Mouse (Mus musculus) spleen, adult 2 months (tissue): ENCODE results near the gene Cacna1c. TPM values are rescaled to one million over a fixed set of nuclear protein-coding genes. Genes with fewer than 3 reads are reported as not detected.

Source experiments
- DNase-seq, 2 experiments: peaks; one replicate each; pipeline versions ENCODE4 v3.0.0 to v3.0.0-alpha.2; 2012 to 2021; ENCODE audit warnings: low spot score in 2 of 2, low read depth in 1 of 2
- H3K27ac ChIP-seq: fragments of 200-500 bp; 2 replicates; pipeline ENCODE4 v1.5.1; 2012; ENCODE audit warnings: low read length, inconsistent platforms; ENCODE audit not compliant: insufficient read depth
- H3K27me3 ChIP-seq: fragments of 200-500 bp; 2 replicates; pipeline ENCODE4 v1.6.1; 2012; ENCODE audit warnings: mild to moderate bottlenecking, moderate library complexity, low read length, inconsistent platforms; ENCODE audit not compliant: control insufficient read depth, insufficient read depth
- H3K36me3 ChIP-seq: fragments of 200-500 bp; 2 replicates; pipeline ENCODE4 v1.6.1; 2012; ENCODE audit warnings: mild to moderate bottlenecking, low read length, inconsistent platforms; ENCODE audit not compliant: control insufficient read depth, insufficient read depth
- H3K4me1 ChIP-seq: fragments of 200-500 bp; 2 replicates; pipeline ENCODE4 v1.6.1; 2011; ENCODE audit warnings: inconsistent platforms; ENCODE audit not compliant: control insufficient read depth, insufficient read depth, insufficient read length
- H3K4me3 ChIP-seq: fragments of 200-500 bp; 2 replicates; pipeline ENCODE4 v1.5.1; 2011; ENCODE audit warnings: mild to moderate bottlenecking, inconsistent platforms; ENCODE audit not compliant: insufficient read depth, insufficient read length; ENCODE audit errors: extremely low read depth
- CTCF ChIP-seq: fragments of 200-500 bp; IDR thresholded peaks from 2 replicates; pipeline ENCODE4 v1.5.1; 2011; ENCODE audit warnings: mild to moderate bottlenecking, inconsistent platforms; ENCODE audit not compliant: insufficient read depth, insufficient read length, insufficient replicate concordance; ENCODE audit errors: extremely low read depth
- POLR2A ChIP-seq: fragments of 200-500 bp; IDR thresholded peaks from 2 replicates; pipeline ENCODE4 v1.6.1; 2011; ENCODE audit warnings: low read depth, low read length, inconsistent platforms
- WGBS: fragments of 180-500 bp; shearing (Covaris S2); methylation state at CpG from one replicate; pipeline ENCODE4 v1.1.7; 2018; 5-methylcytosine and 5-hydroxymethylcytosine counted together
- polyA plus RNA-seq: library from polyadenylated mRNA; depleted of rRNA; stranded (reverse); fragments of >200 nt; gene quantifications from 2 replicates; pipeline ENCODE4 v1.2.3, GENCODE M21; 2012

The Cacna1c gene
- polyA plus RNA-seq, 1 experiment: 1.1 TPM

- Histone ChIP-seq H3K4me3 (no peak overlapping the region), H3K4me1 (no peaks in the 10 kb centered on the region), H3K27me3 (no peaks in the 10 kb centered on the region), H3K36me3 (no peaks in the 10 kb centered on the region), H3K27ac (no peak overlapping the region)
- DNase-seq: no peak
- 86% methylated on average over 9 of the region's 9 CpGs for WGBS
- TF ChIP-seq CTCF (no peak), POLR2A (no peak)
These were observed 419.8 kb downstream of the Cacna1c start for GRCm38 (mm10) chr6:118776459-118776858.

- TF ChIP-seq POLR2A: no peak
- no peak for TF ChIP-seq CTCF
- no peak for DNase-seq
- H3K4me3 ChIP-seq: no peak overlapping the region
- no peaks in the 10 kb centered on the region for H3K27me3 ChIP-seq
- no peak overlapping the region for H3K27ac ChIP-seq
- WGBS: 89% methylated on average over 6 of the region's 6 CpGs
- no peaks in the 10 kb centered on the region for H3K36me3 ChIP-seq
- no peaks in the 10 kb centered on the region for H3K4me1 ChIP-seq
These were observed 423.6 kb downstream of the Cacna1c start for GRCm38 (mm10) chr6:118772581-118772980.

- DNase-seq: no peak
- Histone ChIP-seq H3K27ac (no peak overlapping the region), H3K4me1 (no peaks in the 10 kb centered on the region), H3K4me3 (no peak overlapping the region), H3K36me3 (no peaks in the 10 kb centered on the region), H3K27me3 (no peaks in the 10 kb centered on the region)
- 44% methylated on average over 4 of the region's 4 CpGs for WGBS
- TF ChIP-seq CTCF (no peak), POLR2A (no peak)
These were observed 425.1 kb downstream of the Cacna1c start for GRCm38 (mm10) chr6:118771121-118771520.

GRCm38 (mm10) chr6:118770396-118770795, 425.8 kb downstream of the Cacna1c start:
- Histone ChIP-seq H3K27me3 (no peaks in the 10 kb centered on the region), H3K4me1 (no peaks in the 10 kb centered on the region), H3K27ac (no peak overlapping the region), H3K4me3 (no peak overlapping the region), H3K36me3 (no peaks in the 10 kb centered on the region)
- WGBS: 85% methylated on average over 6 of the region's 6 CpGs
- TF ChIP-seq CTCF: no peak
- no peak for DNase-seq

- Histone ChIP-seq H3K27ac (no peak overlapping the region), H3K27me3 (no peaks in the 10 kb centered on the region), H3K4me1 (no peaks in the 10 kb centered on the region), H3K4me3 (no peak overlapping the region), H3K36me3 (no peaks in the 10 kb centered on the region)
- 93% methylated on average over 8 of the region's 8 CpGs for WGBS
- TF ChIP-seq CTCF: no peak
- no peak for DNase-seq
These were observed 426.4 kb downstream of the Cacna1c start for GRCm38 (mm10) chr6:118769792-118770191.

GRCm38 (mm10) chr6:118767698-118768097, 428.5 kb downstream of the Cacna1c start:
- 85% methylated on average over 6 of the region's 6 CpGs for WGBS
- no peak for DNase-seq

GRCm38 (mm10) chr6:118765261-118765660, 431.0 kb downstream of the Cacna1c start:
- Histone ChIP-seq H3K4me1 (no peaks in the 10 kb centered on the region), H3K27ac (no peak overlapping the region), H3K27me3 (no peaks in the 10 kb centered on the region), H3K4me3 (no peak overlapping the region), H3K36me3 (no peaks in the 10 kb centered on the region)
- TF ChIP-seq CTCF: no peak
- no peak for TF ChIP-seq POLR2A
- WGBS: 93% methylated on average over 1 of the region's 1 CpGs
- no peak for DNase-seq

More at GRCm38 (mm10) chr6:118767698-118768097, 428.5 kb downstream of the Cacna1c start:
- Histone ChIP-seq H3K27ac (no peak overlapping the region), H3K4me1 (no peaks in the 10 kb centered on the region), H3K27me3 (no peaks in the 10 kb centered on the region), H3K36me3 (no peaks in the 10 kb centered on the region), H3K4me3 (no peak overlapping the region)
- TF ChIP-seq CTCF (no peak), POLR2A (no peak)
